Mouse (Mus musculus) duodenum, adult 2 months (tissue): Measurements from ENCODE around the gene Spats2. TPM values are rescaled to one million over a fixed set of nuclear protein-coding genes. Genes with fewer than 3 reads are reported as not detected.

Experiments
- polyA plus RNA-seq: library from polyadenylated mRNA; depleted of rRNA; stranded (reverse); fragments of >200 nt; gene quantifications from 2 replicates; pipeline ENCODE4 v1.2.3, GENCODE M21; 2012; ENCODE audit warnings: low replicate concordance; rRNA removed

Gene Spats2
- 2.8 and 3.3 TPM in 2 replicates for polyA plus RNA-seq

DNA sequence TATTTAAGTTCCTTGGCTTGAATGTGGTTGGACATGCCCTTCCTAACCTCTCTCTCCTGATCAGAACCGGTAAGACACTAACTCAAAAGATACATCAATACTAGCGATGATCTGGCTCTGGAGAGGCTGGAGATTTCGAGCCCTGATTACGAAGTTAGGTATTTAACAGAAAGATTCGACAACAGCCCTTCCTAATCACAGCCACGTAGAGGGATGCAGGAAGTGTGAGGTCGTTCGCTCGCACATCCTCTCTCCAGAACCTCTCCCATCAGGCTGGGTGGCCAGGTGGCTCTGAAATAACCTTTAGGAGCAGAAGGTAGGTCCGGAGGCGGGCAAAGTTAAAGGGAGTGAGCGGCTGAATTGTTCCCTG is at the start of gene Spats2:
Gene Spats2 (plus strand): TSS at position 206 of the 370 bp plus-strand sequence.

DNA sequence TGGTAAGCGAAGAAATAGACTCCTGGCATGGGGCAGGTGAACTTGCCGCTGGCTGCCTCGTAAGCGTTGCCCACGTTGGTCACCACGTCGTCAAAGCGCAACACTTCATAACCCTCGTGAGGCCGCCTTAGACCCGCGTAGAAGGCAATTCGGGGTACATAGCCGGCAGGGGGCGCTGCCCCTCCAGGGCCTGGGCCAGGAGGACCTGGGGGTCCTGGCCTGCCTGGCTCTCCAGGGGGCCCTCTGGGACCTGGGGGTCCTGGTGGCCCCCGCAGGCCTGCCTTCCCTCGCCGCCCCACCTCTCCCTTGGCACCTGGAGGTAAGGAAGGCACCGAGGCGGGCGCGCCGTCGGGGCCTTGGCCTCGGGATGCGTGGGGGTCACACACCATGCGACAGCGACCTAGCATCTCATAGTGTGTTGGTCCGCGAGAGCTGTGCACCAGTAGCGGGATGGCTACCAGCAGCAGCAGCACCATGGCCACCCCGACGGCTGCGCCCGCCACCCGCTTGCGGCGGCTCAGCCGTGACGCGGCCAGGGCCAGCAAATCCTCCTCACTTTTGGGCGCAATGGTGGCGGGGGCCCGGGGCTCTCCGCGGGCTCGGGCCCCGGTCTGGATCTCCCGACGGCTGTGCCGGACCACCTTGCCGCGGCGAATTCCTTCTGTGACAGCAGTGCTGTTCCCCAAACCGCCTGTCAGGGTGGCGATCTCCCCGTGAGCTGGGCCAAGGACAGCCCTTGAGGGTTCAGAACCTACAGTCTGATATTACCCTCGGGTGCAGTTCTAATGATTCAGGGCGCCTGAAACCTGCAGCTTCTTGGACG is 38.3 kb upstream of the Spats2 start, which contains the start of gene C1ql4:
Gene C1ql4 (minus strand): TSS at position 565 of the 823 bp plus-strand sequence.

DNA sequence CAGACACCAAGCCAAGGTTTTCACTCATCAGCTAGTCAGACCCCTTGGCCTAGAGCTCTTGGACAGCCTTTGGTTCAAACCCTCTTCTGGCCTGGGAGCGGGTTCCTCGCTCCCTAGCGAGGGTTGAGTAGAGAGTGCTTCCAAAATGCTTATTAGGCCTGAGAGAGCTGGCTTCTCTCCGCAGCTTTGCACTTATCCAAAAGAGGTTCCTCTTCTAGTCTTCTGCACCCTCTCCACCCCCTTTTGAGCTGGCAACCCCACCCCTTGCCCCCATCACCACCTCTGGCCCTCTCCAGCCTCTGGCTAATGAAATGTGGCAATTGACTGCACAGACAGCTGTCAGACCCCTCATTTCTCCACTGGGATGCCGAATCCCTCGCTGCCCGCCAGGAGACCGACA is 32.8 kb upstream of the Spats2 start, which contains the start of gene Dnajc22:
Gene Dnajc22 (plus strand): TSS at position 301 of the 400 bp plus-strand sequence.

DNA sequence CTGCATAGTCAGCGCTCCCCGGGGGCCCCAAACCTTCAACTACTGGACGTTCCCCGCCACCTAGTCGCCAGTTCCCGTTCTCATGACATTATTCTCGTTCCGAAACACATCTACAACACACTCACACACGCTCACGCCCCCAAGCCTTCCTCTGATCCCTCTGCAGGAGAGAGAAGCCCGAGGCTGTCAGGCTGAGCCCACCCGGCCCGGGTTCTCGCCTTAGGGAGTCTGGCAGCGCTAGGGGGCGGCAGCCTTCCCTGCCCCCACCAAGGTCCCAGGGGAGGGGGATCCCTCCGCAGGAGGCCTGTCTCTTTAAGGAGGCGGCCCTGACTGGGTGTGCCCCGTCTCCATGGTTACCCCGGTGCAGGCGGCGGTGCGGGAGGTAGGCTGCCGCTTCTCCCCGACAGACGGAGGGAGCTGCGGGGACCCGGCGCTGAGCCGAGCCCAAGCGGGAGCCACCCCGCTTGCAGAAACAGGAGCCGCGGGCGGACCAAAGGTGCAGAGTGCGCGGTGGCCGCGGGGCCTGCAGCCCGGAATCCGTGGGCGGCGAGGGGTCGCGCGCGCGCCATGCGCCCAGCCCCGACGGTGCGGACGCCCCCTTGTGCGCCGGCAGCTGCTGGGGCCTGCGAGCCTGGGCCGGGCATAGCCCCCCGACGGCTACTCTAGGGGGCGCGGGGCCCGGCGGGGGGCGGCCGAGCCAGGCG is 98.6 kb downstream of the Spats2 start, which contains the start of gene Kcnh3:
Gene Kcnh3 (plus strand): TSS at position 654 of the 704 bp plus-strand sequence.

DNA sequence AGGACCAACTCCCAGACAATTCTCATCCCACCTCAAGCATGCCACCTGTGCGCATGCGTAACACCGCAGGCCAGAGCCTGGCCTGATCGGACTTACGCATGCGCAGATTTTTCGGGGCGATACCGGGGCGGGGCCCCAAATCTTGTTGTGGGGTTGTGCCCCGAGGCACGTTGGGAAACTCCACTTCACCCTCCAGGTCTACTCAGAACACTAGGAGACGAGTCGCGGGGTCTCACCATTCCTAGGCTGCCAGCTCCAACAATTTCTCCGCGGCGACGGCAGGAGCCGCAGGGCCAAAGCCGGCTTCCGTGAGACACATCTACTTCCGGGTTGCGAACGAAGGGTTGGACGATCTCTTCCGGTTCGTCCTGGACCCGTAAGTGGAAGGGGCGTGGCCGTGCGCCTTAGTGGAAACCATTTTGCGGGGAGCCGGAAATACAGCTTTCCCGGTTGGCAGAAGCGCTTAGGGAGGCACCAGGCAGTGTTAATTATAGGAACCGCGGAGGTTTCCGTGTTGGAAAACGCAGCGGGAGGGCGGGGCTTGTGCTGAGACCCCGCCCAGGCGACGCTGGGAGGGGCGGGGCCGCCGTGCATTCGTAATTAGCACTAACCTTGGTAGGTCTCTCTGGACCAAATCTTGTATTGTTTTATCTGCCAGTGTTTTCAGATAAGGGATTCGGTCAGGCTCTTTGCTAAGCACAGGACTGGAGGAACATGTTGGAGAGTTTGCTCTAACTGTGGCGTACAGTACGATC is 126.1 kb downstream of the Spats2 start, which contains the start of gene Mcrs1:
Gene Mcrs1 (minus strand): TSS at position 336 of the 755 bp plus-strand sequence.

Other genes with a start within 250 kb of the Spats2 start
- gene Rhebl1, start 231.4 kb upstream of the Spats2 start, polyA plus RNA-seq, result 8.3 and 16.5 TPM in 2 replicates
- gene Dhh, start 227.4 kb upstream of the Spats2 start, polyA plus RNA-seq, result 0.38 and 0.48 TPM in 2 replicates
- 90.8 and 281 TPM in 2 replicates for gene Lmbr1l, start 207.7 kb upstream of the Spats2 start, polyA plus RNA-seq
- gene Tuba1b, start 191.4 kb upstream of the Spats2 start, polyA plus RNA-seq, result 358 and 428 TPM in 2 replicates
- 33.8 and 39.7 TPM in 2 replicates for gene Gm49450, start 172.4 kb upstream of the Spats2 start, polyA plus RNA-seq
- gene Tuba1a, start 172.2 kb upstream of the Spats2 start, polyA plus RNA-seq, result 74.1 and 81.7 TPM in 2 replicates
- gene Tuba1c, start 96.0 kb upstream of the Spats2 start, polyA plus RNA-seq, result 246 and 414 TPM in 2 replicates
- 7.2 and 7.3 TPM in 2 replicates for gene Prph, start 70.7 kb upstream of the Spats2 start, polyA plus RNA-seq
- 9.2 and 15.0 TPM in 2 replicates for gene Troap, start 51.3 kb upstream of the Spats2 start, polyA plus RNA-seq
- not detected in 2 replicates for gene C1ql4, start 38.1 kb upstream of the Spats2 start, polyA plus RNA-seq
- 39.0 and 41.7 TPM in 2 replicates for gene Dnajc22, start 32.7 kb upstream of the Spats2 start, polyA plus RNA-seq
- 1.6 and 2.1 TPM in 2 replicates for gene Kcnh3, start 98.9 kb downstream of the Spats2 start, polyA plus RNA-seq
- 68.4 and 84.4 TPM in 2 replicates for gene Mcrs1, start 126.0 kb downstream of the Spats2 start, polyA plus RNA-seq
- 17.7 and 23.6 TPM in 2 replicates for gene Prpf40b, start 169.2 kb downstream of the Spats2 start, polyA plus RNA-seq
- not detected in 2 replicates for gene Fam186b, start 170.0 kb downstream of the Spats2 start, polyA plus RNA-seq
- 4.0 and 4.1 TPM in 2 replicates for gene Fmnl3, start 244.6 kb downstream of the Spats2 start, polyA plus RNA-seq